Mouse (Mus musculus): ENCODE results near the gene Wnt9a. TPM values are rescaled to one million over a fixed set of nuclear protein-coding genes. Genes with fewer than 3 reads are reported as not detected.

Wnt9a gene
- polyA plus RNA-seq, 1 experiment: 1.8 TPM

- Histone ChIP-seq H3K4me3 (ENCODE audit: insufficient read depth, poor library complexity, severe bottlenecking) (no peak overlapping the region), H3ac (ENCODE audit: control insufficient read depth, insufficient read length, low read depth) (peak overlapping the region; percentile 39), H3K36me3 (ENCODE audit: control insufficient read depth, insufficient read depth) (no peaks in the 10 kb centered on the region), H3K79me2 (ENCODE audit: control insufficient read depth, insufficient read depth) (no peaks in the 10 kb centered on the region), H3K79me3 (ENCODE audit: low read depth) (no peaks in the 10 kb centered on the region), H3K27me3 (ENCODE audit: control insufficient read depth, insufficient read depth, insufficient read length) (peaks cover 3% of the 10 kb centered on the region)
- TF ChIP-seq USF1 (IDR thresholded peaks at IDR 0.05; ENCODE audit: low read depth) (peak; percentile 86), MAX (IDR thresholded peaks at IDR 0.05) (no peak)
Observed at GRCm38 (mm10) chr11:59309106-59309805, 2.5 kb downstream of the Wnt9a start.

GRCm38 (mm10) chr11:59309976-59310375 is 3.2 kb downstream of the Wnt9a start:
- TF ChIP-seq MYOD1 (IDR thresholded peaks at IDR 0.05; ENCODE audit: control insufficient read depth, insufficient read length, low read depth) (no peak), CEBPB (IDR thresholded peaks at IDR 0.05; ENCODE audit: low read depth) (no peak), MYOG (IDR thresholded peaks at IDR 0.05; ENCODE audit: control insufficient read depth, extremely low read depth, insufficient read length) (no peak), MAX (IDR thresholded peaks at IDR 0.05) (no peak), CTCF (IDR thresholded peaks at IDR 0.05; ENCODE audit: control insufficient read depth, insufficient read depth, insufficient read length) (no peak)
- Histone ChIP-seq H3K36me3 (ENCODE audit: control insufficient read depth, insufficient read depth) (no peaks in the 10 kb centered on the region), H3K4me3 (ENCODE audit: insufficient read depth, poor library complexity, severe bottlenecking) (no peak overlapping the region), H3K79me2 (ENCODE audit: control insufficient read depth, insufficient read depth) (no peaks in the 10 kb centered on the region), H3K79me3 (ENCODE audit: low read depth) (no peaks in the 10 kb centered on the region), H3ac (ENCODE audit: control insufficient read depth, insufficient read length, low read depth) (no peak overlapping the region), H3K27me3 (ENCODE audit: control insufficient read depth, insufficient read depth, insufficient read length) (peaks cover under 1% of the 10 kb centered on the region)

GRCm38 (mm10) chr11:59312060-59312459 is 5.3 kb downstream of the Wnt9a start:
- TF ChIP-seq CEBPB (IDR thresholded peaks at IDR 0.05; ENCODE audit: low read depth) (no peak), FOSL1 (IDR thresholded peaks at IDR 0.05; ENCODE audit: insufficient read depth, low read length, poor library complexity, severe bottlenecking) (no peak), MYOD1 (IDR thresholded peaks at IDR 0.05; ENCODE audit: control insufficient read depth, insufficient read length, low read depth) (peak; percentile 17)
- H3K27me3 ChIP-seq (ENCODE audit: control insufficient read depth, insufficient read depth, insufficient read length): no peaks in the 10 kb centered on the region
- no peaks in the 10 kb centered on the region for H3K79me2 ChIP-seq (ENCODE audit: control insufficient read depth, insufficient read depth)
- no peak overlapping the region for H3ac ChIP-seq (ENCODE audit: control insufficient read depth, insufficient read length, low read depth)
- no peak overlapping the region for H3K4me3 ChIP-seq (ENCODE audit: insufficient read depth, poor library complexity, severe bottlenecking)
- no peaks in the 10 kb centered on the region for H3K79me3 ChIP-seq (ENCODE audit: low read depth)
- H3K36me3 ChIP-seq (ENCODE audit: control insufficient read depth, insufficient read depth): no peaks in the 10 kb centered on the region

GRCm38 (mm10) chr11:59312501-59312900 is 5.8 kb downstream of the Wnt9a start:
- Histone ChIP-seq H3K4me3 (ENCODE audit: insufficient read depth, poor library complexity, severe bottlenecking) (no peak overlapping the region), H3K36me3 (ENCODE audit: control insufficient read depth, insufficient read depth) (no peaks in the 10 kb centered on the region), H3K79me2 (ENCODE audit: control insufficient read depth, insufficient read depth) (no peaks in the 10 kb centered on the region), H3ac (ENCODE audit: control insufficient read depth, insufficient read length, low read depth) (no peak overlapping the region), H3K27me3 (ENCODE audit: control insufficient read depth, insufficient read depth, insufficient read length) (no peaks in the 10 kb centered on the region), H3K79me3 (ENCODE audit: low read depth) (no peaks in the 10 kb centered on the region)
- TF ChIP-seq MAX (IDR thresholded peaks at IDR 0.05) (no peak), MYOD1 (IDR thresholded peaks at IDR 0.05; ENCODE audit: control insufficient read depth, insufficient read length, low read depth) (peak; percentile 46), MYOG (IDR thresholded peaks at IDR 0.05; ENCODE audit: control insufficient read depth, extremely low read depth, insufficient read length) (no peak)

GRCm38 (mm10) chr11:59313029-59313811 is 6.5 kb downstream of the Wnt9a start:
- Histone ChIP-seq H3K4me3 (ENCODE audit: insufficient read depth, poor library complexity, severe bottlenecking) (no peak overlapping the region), H3K79me3 (ENCODE audit: low read depth) (no peaks in the 10 kb centered on the region), H3K79me2 (ENCODE audit: control insufficient read depth, insufficient read depth) (no peaks in the 10 kb centered on the region), H3K36me3 (ENCODE audit: control insufficient read depth, insufficient read depth) (no peaks in the 10 kb centered on the region), H3K27me3 (ENCODE audit: control insufficient read depth, insufficient read depth, insufficient read length) (no peaks in the 10 kb centered on the region), H3ac (ENCODE audit: control insufficient read depth, insufficient read length, low read depth) (no peak overlapping the region)
- TF ChIP-seq MAX (IDR thresholded peaks at IDR 0.05) (no peak), MYOD1 (IDR thresholded peaks at IDR 0.05; ENCODE audit: control insufficient read depth, insufficient read length, low read depth) (peak; percentile 5)

- TF ChIP-seq MAX (IDR thresholded peaks at IDR 0.05) (no peak), CTCF (IDR thresholded peaks at IDR 0.05; ENCODE audit: control insufficient read depth, insufficient read depth, insufficient read length) (no peak), USF1 (IDR thresholded peaks at IDR 0.05; ENCODE audit: low read depth) (no peak), FOSL1 (IDR thresholded peaks at IDR 0.05; ENCODE audit: insufficient read depth, low read length, poor library complexity, severe bottlenecking) (no peak), MYOD1 (IDR thresholded peaks at IDR 0.05; ENCODE audit: control insufficient read depth, insufficient read length, low read depth) (no peak), CEBPB (IDR thresholded peaks at IDR 0.05; ENCODE audit: low read depth) (no peak), MYOG (IDR thresholded peaks at IDR 0.05; ENCODE audit: control insufficient read depth, extremely low read depth, insufficient read length) (no peak)
- Histone ChIP-seq H3K79me3 (ENCODE audit: low read depth) (no peaks in the 10 kb centered on the region), H3K4me3 (ENCODE audit: insufficient read depth, poor library complexity, severe bottlenecking) (no peak overlapping the region), H3K27me3 (ENCODE audit: control insufficient read depth, insufficient read depth, insufficient read length) (no peaks in the 10 kb centered on the region), H3K36me3 (ENCODE audit: control insufficient read depth, insufficient read depth) (no peaks in the 10 kb centered on the region), H3K79me2 (ENCODE audit: control insufficient read depth, insufficient read depth) (no peaks in the 10 kb centered on the region), H3ac (ENCODE audit: control insufficient read depth, insufficient read length, low read depth) (no peak overlapping the region)
Observed at GRCm38 (mm10) chr11:59313944-59314343, 7.2 kb downstream of the Wnt9a start.

All from C2C12 (cell line).